Mouse (Mus musculus) MEL (cell line): Measurements from ENCODE around the gene Ppip5k2.

ENCODE experiments used
- CTCF ChIP-seq, 3 experiments: IDR thresholded peaks in 2 of 3; conservative IDR thresholded peaks in 1 of 3; 2 replicates each; pipeline ENCODE4 v1.5.1; 2011 to 2012; ENCODE audit warnings: low read length in 3 of 3, low read depth in 2 of 3, mild to moderate bottlenecking in 2 of 3, improper control_type of control experiment in 1 of 3, inconsistent platforms in 1 of 3, mixed read lengths in 1 of 3, moderate library complexity in 1 of 3; ENCODE audit not compliant: control insufficient read depth in 1 of 3, insufficient read depth in 1 of 3, poor library complexity in 1 of 3, severe bottlenecking in 1 of 3
- RCOR1 ChIP-seq: IDR thresholded peaks from 2 replicates; pipeline ENCODE4 v1.6.1; 2012; ENCODE audit warnings: low read depth, mild to moderate bottlenecking, inconsistent platforms, low read length, improper control_type of control experiment
- UBTF ChIP-seq: IDR thresholded peaks from 2 replicates; pipeline ENCODE4 v1.6.1; 2012; ENCODE audit warnings: low read depth, mild to moderate bottlenecking, inconsistent platforms, low read length, improper control_type of control experiment, moderate library complexity, borderline replicate concordance; ENCODE audit not compliant: insufficient read depth
- USF2 ChIP-seq, 2 experiments: IDR thresholded peaks; 2 replicates each; pipeline ENCODE4 v1.6.1; 2011 to 2012; ENCODE audit warnings: improper control_type of control experiment in 2 of 2, low read length in 2 of 2, borderline replicate concordance in 1 of 2, inconsistent platforms in 1 of 2, low read depth in 1 of 2, mild to moderate bottlenecking in 1 of 2; ENCODE audit not compliant: insufficient read depth in 1 of 2

GRCm38 (mm10) chr1:97704646-97705045 lies 65.6 kb downstream of the Ppip5k2 start:
- no peak for TF ChIP-seq UBTF
- no peak for TF ChIP-seq RCOR1
- TF ChIP-seq USF2 (IDR thresholded peaks at IDR 0.05; ENCODE audit: borderline replicate concordance in 1 of 2, insufficient read depth in 1 of 2, low read depth in 1 of 2, low read length in 2 of 2): no peak
- TF ChIP-seq CTCF (IDR thresholded peaks at IDR 0.05 in 2 of 3, conservative IDR thresholded peaks at IDR 0.05 in 1 of 3; ENCODE audit: control insufficient read depth in 1 of 3, insufficient read depth in 1 of 3, low read depth in 2 of 3, low read length in 3 of 3, poor library complexity in 1 of 3, severe bottlenecking in 1 of 3): no peak
